Mouse (Mus musculus) Muller cell, postnatal 12 days (primary cell): ENCODE data around the gene Etv6.
"Not testable (repeated sequence)": the region's sequence is repeated elsewhere in the genome, so short reads cannot be mapped to it uniquely, and the experiment has no call there.

Source experiments
- DNase-seq: peaks from one replicate; pipeline ENCODE4 v3.0.0-alpha.2; 2015; ENCODE audit errors: inconsistent ontology term

The Etv6 gene

DNA sequence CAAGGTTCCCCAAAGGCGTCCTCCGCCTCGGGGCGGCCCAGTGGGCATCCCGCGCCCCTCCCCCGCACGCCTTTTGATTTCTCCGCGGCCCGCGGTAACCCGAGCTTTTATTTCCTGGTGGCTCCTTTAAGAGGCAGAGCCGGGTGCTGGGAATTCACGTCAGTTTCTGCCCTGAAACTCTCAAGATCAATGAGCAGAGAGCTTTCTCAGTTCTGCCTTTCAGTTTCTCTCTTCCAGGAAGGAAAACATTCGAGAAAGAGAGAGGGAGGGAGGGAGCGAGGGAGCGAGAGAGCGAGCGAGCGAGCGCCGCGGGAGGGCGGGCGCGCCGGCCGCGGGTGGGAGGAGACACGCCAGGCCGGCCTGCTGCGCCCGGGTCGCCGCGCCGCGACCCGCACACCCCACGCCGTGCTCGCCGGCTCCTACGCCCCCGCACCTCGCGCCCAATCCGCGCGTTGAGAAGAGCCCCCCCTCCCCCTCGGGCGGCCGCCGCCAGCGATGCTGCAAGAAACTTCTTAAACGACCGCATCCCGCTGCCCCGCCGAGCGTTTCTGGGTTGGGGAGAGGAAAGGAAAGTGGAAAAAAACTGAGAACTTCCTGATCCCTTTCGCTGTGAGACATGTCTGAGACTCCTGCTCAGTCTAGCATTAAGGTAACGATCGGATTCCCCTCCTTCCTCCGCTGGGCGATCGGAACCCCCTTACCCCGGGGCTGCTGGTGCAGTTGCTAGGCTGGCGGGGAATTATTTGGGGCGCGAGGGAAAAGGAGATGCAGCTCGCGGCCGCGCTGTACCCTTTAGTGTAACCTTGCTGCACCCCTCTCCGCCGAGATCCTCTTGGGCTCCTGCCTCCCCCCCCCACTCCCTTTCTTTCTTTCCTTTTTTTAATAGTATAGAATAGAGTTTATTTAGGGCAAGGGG is at the start of gene Etv6:
TSS of gene Etv6 (plus strand) at position 211 of the 916 bp plus-strand sequence.
- DNase-seq: peak; percentile 93

DNA sequence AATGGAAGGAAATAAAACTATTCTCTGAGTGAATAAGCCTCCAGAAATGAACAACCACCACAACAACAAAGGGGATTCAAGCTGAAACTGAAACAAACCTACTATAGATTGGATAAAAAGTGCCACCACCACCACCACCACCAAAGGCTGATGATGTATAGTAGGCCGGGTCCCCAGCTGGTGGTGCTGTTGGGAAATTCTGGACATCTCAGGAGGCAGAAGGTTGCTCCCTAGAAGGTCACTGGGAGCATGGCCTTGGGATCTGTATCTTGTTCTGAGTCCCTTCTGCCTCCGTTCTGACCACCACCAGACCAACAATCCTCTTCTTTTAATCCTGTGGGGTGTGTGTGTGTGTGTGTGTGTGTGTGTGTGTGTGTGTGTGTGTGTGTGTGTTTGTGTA is 49.3 kb upstream of the Etv6 start:
- no peak for DNase-seq

DNA sequence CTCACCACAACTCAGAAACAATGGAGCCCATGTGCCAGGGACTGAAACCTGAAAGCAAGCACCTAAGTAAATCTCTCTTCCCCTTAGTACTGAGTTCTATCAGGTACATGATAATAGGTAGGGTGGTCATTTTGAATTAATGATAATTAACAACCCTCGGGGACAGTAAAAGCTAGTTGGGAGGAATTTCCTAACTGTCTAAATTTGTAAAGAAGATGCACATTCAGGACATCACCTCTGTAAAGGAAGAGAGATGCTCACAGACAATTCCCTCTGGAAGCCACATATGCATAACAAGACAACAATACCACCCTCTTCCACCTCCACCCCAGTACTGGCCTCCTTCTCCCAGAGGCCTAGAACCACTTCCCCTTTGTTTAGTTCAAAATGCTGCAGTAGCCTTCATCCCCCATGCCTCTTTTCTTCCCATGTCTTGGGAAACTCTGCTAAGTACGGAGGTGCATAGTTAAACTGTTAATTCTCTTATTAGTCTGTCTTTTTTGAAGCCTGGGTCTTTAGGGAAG is 48.4 kb upstream of the Etv6 start:
- no peak for DNase-seq

DNA sequence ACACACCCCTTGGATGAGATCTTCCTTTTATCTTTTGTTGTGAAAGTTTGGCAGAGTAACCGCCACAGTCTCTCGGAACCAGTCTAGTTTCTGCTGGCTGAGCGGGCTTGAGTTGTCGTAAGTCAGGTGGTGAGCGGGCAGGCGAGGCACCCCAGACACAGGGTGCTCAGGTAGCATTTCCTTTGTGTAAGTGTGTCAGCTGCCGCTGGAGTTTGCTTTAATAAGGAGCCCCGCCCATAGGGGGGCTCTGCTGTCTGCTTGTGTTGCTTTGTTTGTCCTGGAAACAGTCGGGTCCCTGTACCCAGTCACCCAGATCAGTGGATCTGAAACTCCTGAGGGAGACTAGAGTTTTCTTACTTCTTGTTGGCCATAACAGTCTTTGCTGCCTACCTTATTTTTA is 47.5 kb upstream of the Etv6 start:
- DNase-seq: no peak

DNA sequence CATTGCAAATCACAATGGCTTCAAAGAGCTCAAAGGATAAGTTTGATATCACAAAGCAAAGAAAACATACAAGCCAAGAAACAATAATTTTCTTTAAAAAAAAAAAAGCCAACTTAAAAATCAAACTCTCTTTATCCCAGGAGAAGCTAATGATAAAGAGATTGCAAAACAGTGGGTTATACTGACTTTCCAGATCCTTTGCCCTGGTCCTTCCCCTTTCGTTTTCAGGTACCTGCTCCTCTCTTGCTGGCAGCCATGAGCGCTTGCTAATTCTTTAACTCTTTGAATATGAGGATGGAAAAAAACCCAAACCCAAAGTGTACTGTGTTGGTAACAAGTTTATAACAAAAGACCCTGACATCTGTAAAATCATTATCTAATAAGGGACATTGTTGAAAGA is 38.0 kb upstream of the Etv6 start:
- DNase-seq: no peak

GRCm38 (mm10) chr6:133997935-133998334 is 37.6 kb upstream of the Etv6 start:
- no peak for DNase-seq

GRCm38 (mm10) chr6:134014488-134015110 is 20.9 kb upstream of the Etv6 start:
- DNase-seq: not testable (repeated sequence)

DNA sequence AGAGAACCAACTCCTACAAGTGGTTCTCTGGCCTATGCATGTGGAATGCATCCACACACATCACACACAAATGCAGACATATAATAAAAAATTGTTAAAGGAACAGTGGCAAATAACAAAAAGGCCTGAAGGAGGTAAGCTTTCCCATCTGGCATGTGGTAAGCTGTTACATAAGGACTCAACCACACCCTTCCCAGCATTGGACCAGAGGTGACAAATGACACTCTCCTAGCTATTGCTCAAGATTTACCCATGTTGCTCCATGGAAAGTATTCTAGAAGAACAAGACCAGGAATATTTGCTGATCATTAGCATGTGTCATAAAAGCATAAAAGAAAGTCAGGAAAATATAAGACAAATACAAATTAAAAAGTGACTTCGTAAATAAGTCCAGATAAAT is 16.7 kb upstream of the Etv6 start:
- DNase-seq: no peak

GRCm38 (mm10) chr6:134020821-134021220 is 14.7 kb upstream of the Etv6 start:
- no peak for DNase-seq

DNA sequence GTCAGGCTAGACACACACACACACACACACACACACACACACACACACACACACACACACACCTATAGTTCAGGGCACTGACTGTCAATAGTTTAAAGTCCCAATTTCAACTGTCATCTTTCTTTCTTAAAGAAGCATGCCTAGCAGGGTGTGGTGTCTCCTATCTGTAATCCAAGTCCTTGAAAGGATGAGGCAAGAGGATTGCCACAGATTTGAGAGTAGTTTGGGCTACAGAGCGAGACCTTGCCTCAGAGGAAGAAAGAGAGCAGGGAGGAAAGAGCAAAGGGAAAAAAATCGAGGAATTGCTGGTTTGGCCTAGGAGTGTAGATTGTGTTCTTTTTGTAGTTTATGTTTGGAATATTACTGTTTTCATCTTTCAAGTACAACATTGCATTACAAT is 9.2 kb upstream of the Etv6 start:
- DNase-seq: no peak

DNA sequence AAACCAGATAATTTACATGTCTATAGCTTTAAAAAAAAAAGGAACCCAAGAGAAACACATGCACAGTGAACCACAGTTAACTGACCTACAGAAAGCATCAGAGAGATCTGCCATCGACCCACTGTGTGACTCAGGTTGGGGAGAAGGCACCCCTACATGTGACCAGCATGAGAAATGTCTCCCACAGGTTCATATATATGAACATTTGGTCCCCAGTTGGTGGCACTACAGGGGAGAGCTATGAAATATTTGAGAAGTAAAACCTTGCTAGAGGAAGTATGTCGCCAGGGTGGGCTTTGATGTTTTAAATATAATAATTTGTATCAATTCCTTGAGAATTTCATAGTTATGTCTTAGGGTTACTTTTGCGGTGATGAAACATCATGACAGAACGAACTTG is 8.5 kb upstream of the Etv6 start:
- no peak for DNase-seq

DNA sequence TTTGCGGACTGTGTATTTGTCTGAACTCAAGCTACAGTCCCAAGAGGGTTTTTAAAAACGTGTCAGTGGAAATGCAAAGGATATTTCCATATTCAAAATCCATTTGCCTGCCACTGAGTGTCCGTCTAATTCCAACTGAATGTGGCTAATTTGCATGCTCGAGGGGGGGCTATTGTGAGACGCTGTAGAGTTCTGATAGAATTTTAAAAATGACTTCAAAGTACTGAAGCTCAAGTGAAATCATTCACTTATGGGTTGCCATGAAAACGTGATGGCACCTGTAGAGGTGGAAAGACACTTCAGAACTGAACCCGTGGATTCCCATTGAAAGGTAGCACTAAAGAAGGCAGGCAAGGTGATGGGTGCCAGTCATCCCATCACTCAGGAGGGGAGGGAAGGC is 3.0 kb upstream of the Etv6 start:
- DNase-seq: no peak

DNA sequence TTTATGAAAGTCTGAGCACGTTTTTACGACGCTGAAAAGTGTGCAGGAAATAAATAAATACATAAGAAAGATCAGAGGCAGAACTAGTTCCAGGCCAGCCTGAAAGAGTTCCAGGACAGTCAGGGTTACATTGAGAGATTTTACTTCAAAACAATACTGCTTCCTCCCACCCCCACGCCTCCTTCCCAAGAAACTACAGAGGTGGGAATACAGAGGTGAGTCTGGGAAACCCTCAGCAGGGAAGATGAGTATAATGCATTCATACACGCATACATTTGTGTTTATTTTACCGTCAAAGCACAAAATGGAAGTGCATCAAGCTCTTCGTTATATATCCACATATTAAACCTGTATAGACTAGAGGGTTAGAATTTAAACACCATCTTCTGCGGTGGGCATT is 1.1 kb upstream of the Etv6 start:
- no peak for DNase-seq

GRCm38 (mm10) chr6:134034904-134035489 is 503 bp upstream of the Etv6 start:
- DNase-seq: peak; percentile 92

- DNase-seq: peak; percentile 70
Measured at GRCm38 (mm10) chr6:134036491-134036911, 1.0 kb downstream of the Etv6 start.

DNA sequence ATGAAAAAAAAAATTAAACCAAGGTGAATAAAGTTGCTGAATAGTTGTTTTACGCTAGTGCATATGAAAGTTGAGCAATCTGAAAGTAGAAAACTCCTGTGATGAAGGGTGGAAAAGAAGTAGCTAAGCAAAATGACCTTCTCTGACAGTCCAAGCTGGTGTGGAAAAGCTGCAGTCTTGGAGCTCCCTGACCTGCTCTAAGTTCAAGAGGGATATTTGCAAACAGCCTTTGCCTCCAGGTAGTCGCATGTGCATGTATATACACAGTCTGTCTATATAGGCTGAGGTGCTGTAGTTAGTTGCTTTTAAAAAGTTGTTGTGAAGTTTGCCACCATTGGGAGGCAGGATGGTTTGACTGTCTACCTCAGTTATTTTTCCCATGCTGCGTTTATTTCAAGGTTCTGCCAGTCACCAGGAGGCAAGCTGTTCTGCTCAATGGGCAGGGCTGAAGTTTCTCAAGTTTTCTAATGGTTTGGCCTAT is 1.5 kb downstream of the Etv6 start:
- DNase-seq: no peak

GRCm38 (mm10) chr6:134037960-134038359 is 2.5 kb downstream of the Etv6 start:
- DNase-seq: no peak

- no peak for DNase-seq
Measured at GRCm38 (mm10) chr6:134038881-134039280, 3.4 kb downstream of the Etv6 start.

DNA sequence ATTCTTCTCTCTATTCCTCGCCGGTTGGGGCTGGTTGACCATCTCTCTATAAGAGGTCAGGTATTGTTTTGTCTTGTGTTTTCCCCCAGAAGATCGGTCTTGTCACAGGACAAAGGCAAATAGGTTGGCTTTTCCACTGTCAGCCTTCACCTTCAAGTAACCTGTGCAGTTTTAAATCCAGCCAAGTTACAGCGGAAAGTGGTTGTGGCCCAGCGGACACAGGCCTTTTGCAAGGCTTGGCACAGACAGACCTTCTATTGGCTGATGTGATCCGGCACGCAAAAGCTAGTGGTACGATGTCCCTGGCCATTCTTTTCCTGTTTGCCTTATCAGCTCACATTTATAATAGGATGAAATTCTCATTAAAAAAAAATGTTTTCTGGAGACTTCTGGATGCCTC is 3.9 kb downstream of the Etv6 start:
- no peak for DNase-seq

GRCm38 (mm10) chr6:134040312-134040711 is 4.8 kb downstream of the Etv6 start:
- no peak for DNase-seq

GRCm38 (mm10) chr6:134041286-134041685 is 5.8 kb downstream of the Etv6 start:
- DNase-seq: no peak

- no peak for DNase-seq
Measured at GRCm38 (mm10) chr6:134041916-134042315, 6.4 kb downstream of the Etv6 start.
